Mouse (Mus musculus) heart, adult 2 months (tissue): Measurements from ENCODE around the gene Ccdc9. TPM values are rescaled to one million over a fixed set of nuclear protein-coding genes. Genes with fewer than 3 reads are reported as not detected.

Experiments
- DNase-seq, 2 experiments: peaks; one replicate each; pipeline ENCODE4 v3.0.0; 2021
- H3K27ac ChIP-seq: fragments of 200-600 bp; 2 replicates; pipeline ENCODE4 v1.8.1; 2022
- H3K27me3 ChIP-seq: fragments of 200-500 bp; 2 replicates; pipeline ENCODE4 v1.6.1; 2012; ENCODE audit warnings: mild to moderate bottlenecking, low read length, inconsistent platforms, mixed read lengths; ENCODE audit not compliant: control insufficient read depth, insufficient read depth
- H3K36me3 ChIP-seq: fragments of 200-500 bp; 2 replicates; pipeline ENCODE4 v1.6.1; 2012; ENCODE audit warnings: low read length, inconsistent platforms; ENCODE audit not compliant: control insufficient read depth, insufficient read depth
- H3K4me1 ChIP-seq: fragments of 200-500 bp; 2 replicates; pipeline ENCODE4 v1.6.1; 2011; ENCODE audit warnings: low read length; ENCODE audit not compliant: control insufficient read depth, insufficient read depth
- H3K4me3 ChIP-seq: fragments of 200-600 bp; 2 replicates; pipeline ENCODE4 v1.8.1; 2022
- H3K79me2 ChIP-seq: fragments of 200-500 bp; replicated peaks from 2 replicates; pipeline ENCODE4 v1.6.1; 2012; ENCODE audit warnings: mild to moderate bottlenecking, inconsistent platforms, low read length, moderate library complexity, mixed read lengths; ENCODE audit not compliant: control insufficient read depth, insufficient read depth
- H3K9ac ChIP-seq: fragments of 200-500 bp; 2 replicates; pipeline ENCODE4 v1.6.1; 2012; ENCODE audit warnings: low read depth, mild to moderate bottlenecking, control low read depth, inconsistent platforms, low read length, mixed read lengths
- CTCF ChIP-seq: fragments of 200-600 bp; IDR thresholded peaks from 2 replicates; pipeline ENCODE4 v1.8.1; 2022; ENCODE audit warnings: antibody characterized with exemption, mild to moderate bottlenecking, moderate library complexity
- EP300 ChIP-seq: fragments of 200-500 bp; IDR thresholded peaks from 2 replicates; pipeline ENCODE4 v1.6.1; 2011; ENCODE audit warnings: low read depth, low read length, control low read depth; ENCODE audit not compliant: insufficient read depth
- POLR2A ChIP-seq: fragments of 200-500 bp; IDR thresholded peaks from 2 replicates; pipeline ENCODE4 v1.6.1; 2011; ENCODE audit warnings: mild to moderate bottlenecking, low read depth, low read length, control low read depth; ENCODE audit not compliant: insufficient read depth
- WGBS: fragments of 180-500 bp; shearing (Covaris S2); methylation state at CpG from one replicate; pipeline ENCODE4 v1.1.7; 2018; 5-methylcytosine and 5-hydroxymethylcytosine counted together
- intact Hi-C: fragments of 180-260 bp; cut with DNase I; formaldehyde crosslinking; loops from one replicate; pipeline ENCODE4 v1.15.1; 2025
- polyA plus RNA-seq: library from polyadenylated mRNA; depleted of rRNA; stranded (reverse); fragments of >200 nt; gene quantifications from 2 replicates; pipeline ENCODE4 v1.2.3, GENCODE M21; 2012; rRNA removed
- total RNA-seq, 2 experiments: library from RNA; stranded (reverse); gene quantifications; 2 replicates each; pipeline ENCODE4 v1.2.3; 2021

The Ccdc9 gene
- total and polyA plus RNA-seq, 3 experiments = 21.8 to 46.7 (median 33.1) TPM

GRCm38 (mm10) chr7:16239554-16239997 lies 47.0 kb downstream of the Ccdc9 start:
- intact Hi-C loops = no loop called here
- Histone ChIP-seq H3K4me3 (no peak overlapping the region), H3K27ac (peak overlapping the region; percentile 71)

DNA sequence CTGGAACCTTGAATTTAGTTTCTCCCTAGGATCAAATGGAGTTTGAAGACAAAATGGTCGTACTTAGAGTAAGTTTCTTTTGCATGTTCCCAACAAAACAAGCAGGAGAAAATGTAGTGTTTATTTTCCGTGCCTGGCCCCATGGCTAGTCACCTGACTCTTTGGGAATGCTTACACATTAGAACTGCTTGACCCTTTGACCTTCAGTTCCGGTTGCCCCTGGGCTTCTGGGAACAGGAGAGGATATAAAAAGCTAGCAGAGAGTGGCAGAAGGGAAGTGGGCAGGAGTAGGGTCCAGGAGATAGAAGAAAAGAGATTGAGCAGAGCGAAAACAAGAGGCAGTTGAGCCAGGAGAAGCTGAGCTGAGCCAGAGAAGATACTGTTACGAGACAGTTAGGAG lies 56.7 kb downstream of the Ccdc9 start:
- H3K4me1 ChIP-seq = peaks cover 6% of the 10 kb centered on the region
- WGBS = 32% methylated on average over 5 of the region's 5 CpGs
- H3K36me3 ChIP-seq = peaks cover 5% of the 10 kb centered on the region; the same call in 1 of the 2 replicates
- no peak for TF ChIP-seq CTCF
- TF ChIP-seq POLR2A = no peak
- no peak for TF ChIP-seq EP300
- intact Hi-C loops = no loop called here
- no peak overlapping the region for H3K9ac ChIP-seq
- peak in 1 of 2 experiments; percentile 37 for DNase-seq
- H3K79me2 ChIP-seq = no peaks in the 10 kb centered on the region
- H3K4me3 ChIP-seq = no peak overlapping the region
- peak overlapping the region; percentile 48; the same call in 1 of the 2 replicates for H3K27ac ChIP-seq
- H3K27me3 ChIP-seq = no peaks in the 10 kb centered on the region

More at GRCm38 (mm10) chr7:16239554-16239997, 47.0 kb downstream of the Ccdc9 start:
- H3K27me3 ChIP-seq = no peaks in the 10 kb centered on the region
- no peak for TF ChIP-seq EP300
- TF ChIP-seq POLR2A = 0 out of 2 replicates have a peak, but pooled peaks have one; percentile 18
- no peak for TF ChIP-seq CTCF
- DNase-seq = peak; percentile 61 to 76
- H3K36me3 ChIP-seq = no peaks in the 10 kb centered on the region
- no peaks in the 10 kb centered on the region for H3K79me2 ChIP-seq
- WGBS = 11% methylated on average over 9 of the region's 9 CpGs
- peak overlapping the region; percentile 25 for H3K9ac ChIP-seq
- H3K4me1 ChIP-seq = peaks cover 4% of the 10 kb centered on the region

Other genes with a start within 250 kb of the Ccdc9 start
- gene Bicra, start 238.9 kb downstream of the Ccdc9 start, total RNA-seq = 1 to 10 TPM; 5.8 to 7.5 TPM
- gene Bicra, start 238.9 kb downstream of the Ccdc9 start, polyA plus RNA-seq = 5.9 and 8.4 TPM in 2 replicates
- not detected for gene Zfp541, start 225.0 kb downstream of the Ccdc9 start, total RNA-seq
- gene Zfp541, start 225.0 kb downstream of the Ccdc9 start, polyA plus RNA-seq = 0.02 and 0.03 TPM in 2 replicates
- gene Napa, start 188.3 kb downstream of the Ccdc9 start, total RNA-seq = 10 to 100 TPM; 74.0 to 95.3 TPM
- 147 and 165 TPM in 2 replicates for gene Napa, start 188.3 kb downstream of the Ccdc9 start, polyA plus RNA-seq
- gene Kptn, start 166.9 kb downstream of the Ccdc9 start, total RNA-seq = 10 to 100 TPM; 17.8 to 20.6 TPM
- 38.3 and 45.2 TPM in 2 replicates for gene Kptn, start 166.9 kb downstream of the Ccdc9 start, polyA plus RNA-seq
- under 1 TPM; 0.50 to 0.84 TPM for gene Slc8a2, start 157.0 kb downstream of the Ccdc9 start, total RNA-seq
- gene Slc8a2, start 157.0 kb downstream of the Ccdc9 start, polyA plus RNA-seq = 0.61 and 0.96 TPM in 2 replicates
- 1 to 10 TPM; 4.3 to 4.6 TPM for gene Meis3, start 111.7 kb downstream of the Ccdc9 start, total RNA-seq
- gene Meis3, start 111.7 kb downstream of the Ccdc9 start, polyA plus RNA-seq = 7.4 and 8.7 TPM in 2 replicates
- 1 to 10 TPM; 6.1 to 8.9 TPM for gene Dhx34, start 64.8 kb downstream of the Ccdc9 start, total RNA-seq
- 13.2 and 15.8 TPM in 2 replicates for gene Dhx34, start 64.8 kb downstream of the Ccdc9 start, polyA plus RNA-seq
- gene C5ar2, start 42.6 kb downstream of the Ccdc9 start, total RNA-seq = 1 to 10 TPM; 1.4 to 1.6 TPM
- gene C5ar2, start 42.6 kb downstream of the Ccdc9 start, polyA plus RNA-seq = 1.1 and 1.3 TPM in 2 replicates
- gene C5ar1, start 27.3 kb downstream of the Ccdc9 start, total RNA-seq = 1 to 10 TPM; 7.9 to 8.1 TPM
- 10.0 TPM in 2 replicates for gene C5ar1, start 27.3 kb downstream of the Ccdc9 start, polyA plus RNA-seq
- 10 to 100 TPM; 15.4 to 17.4 TPM for gene Inafm1, start 13.2 kb downstream of the Ccdc9 start, total RNA-seq
- gene Inafm1, start 13.2 kb downstream of the Ccdc9 start, polyA plus RNA-seq = 12.8 and 16.3 TPM in 2 replicates
- 1 to 10 TPM; 2.1 to 3.2 TPM for gene Bbc3, start 21.6 kb upstream of the Ccdc9 start, total RNA-seq
- gene Bbc3, start 21.6 kb upstream of the Ccdc9 start, polyA plus RNA-seq = 2.4 and 3.3 TPM in 2 replicates
- 10 to 100 TPM; 33.0 to 36.1 TPM for gene Sae1, start 101.0 kb upstream of the Ccdc9 start, total RNA-seq
- gene Sae1, start 101.0 kb upstream of the Ccdc9 start, polyA plus RNA-seq = 23.4 and 45.3 TPM in 2 replicates
- gene Zc3h4, start 114.1 kb upstream of the Ccdc9 start, total RNA-seq = 10 to 100 TPM; 27.7 to 32.4 TPM
- gene Zc3h4, start 114.1 kb upstream of the Ccdc9 start, polyA plus RNA-seq = 17.7 and 17.8 TPM in 2 replicates
- 10 to 100 TPM; 82.9 to 88.2 TPM for gene Tmem160, start 166.0 kb upstream of the Ccdc9 start, total RNA-seq
- 109 and 140 TPM in 2 replicates for gene Tmem160, start 166.0 kb upstream of the Ccdc9 start, polyA plus RNA-seq
- not detected for gene Npas1, start 190.9 kb upstream of the Ccdc9 start, total RNA-seq
- gene Npas1, start 190.9 kb upstream of the Ccdc9 start, polyA plus RNA-seq = not detected in 2 replicates